8 mouse cellular contexts compared by ENCODE assay signal in genomic region chr2:10288142-10288831, GRCm38 (mm10).
A peak's percentile ranks its signal among the peaks of the same experiment; 100 is the strongest.
DNase-seq lines count a peak whose midpoint lies in the region; ATAC-seq lines count a peak whose summit lies in the region.

No protein-coding gene starts in this region.

- ATAC-seq in liver, embryonic 16.5 days (ENCODE audit: low read depth) = no peak
- ATAC-seq in neural tube, embryonic 15.5 days (ENCODE audit: low FRiP score) = 0 out of 2 replicates have a peak, but pooled peaks have one; percentile 52

- H3K4me2 ChIP-seq in liver, embryonic 16.5 days (ENCODE audit: low read depth, low read length) = peak overlapping the region; percentile 41; the same call in 1 of the 2 replicates
- peak overlapping the region; percentile 40 for H3K4me2 ChIP-seq in neural tube, embryonic 15.5 days

- 8% methylated on average over 12 of the region's 12 CpGs for WGBS in liver, embryonic 16.5 days (ENCODE audit: insufficient replicate concordance)
- 11% methylated on average over 12 of the region's 12 CpGs for WGBS in neural tube, embryonic 15.5 days

- no peak overlapping the region for H3K27ac ChIP-seq in liver, embryonic 16.5 days (ENCODE audit: low read length)
- H3K27ac ChIP-seq in neural tube, embryonic 15.5 days (replicated peaks) = no peak overlapping the region

- intact Hi-C loops in heart, postnatal 14 days (cut with DNase I) = loop anchor here (1.0 to 5.0 kb wide), 3 partner anchors 146 to 1611 kb away; no protein-coding TSS in a partner anchor

- H3K9ac ChIP-seq in liver, embryonic 16.5 days (ENCODE audit: low read depth, low read length) = no peak overlapping the region
- H3K9ac ChIP-seq in neural tube, embryonic 15.5 days (replicated peaks) = no peak overlapping the region

- peaks cover 2% of the 10 kb centered on the region for H3K4me1 ChIP-seq in liver, embryonic 16.5 days (ENCODE audit: control insufficient read depth, low read depth, low read length)
- 0 out of 2 replicates have a peak, but pooled peaks cover 5% of the 10 kb centered on the region for H3K4me1 ChIP-seq in neural tube, embryonic 15.5 days

- no peaks in the 10 kb centered on the region for H3K27me3 ChIP-seq in liver, embryonic 16.5 days (ENCODE audit: control insufficient read depth, insufficient read depth, low read depth, low read length)
- H3K27me3 ChIP-seq in neural tube, embryonic 15.5 days (replicated peaks) = peaks cover 42% of the 10 kb centered on the region

- no peaks in the 10 kb centered on the region for H3K9me3 ChIP-seq in liver, embryonic 16.5 days (replicated peaks; ENCODE audit: control insufficient read depth, low read length)
- H3K9me3 ChIP-seq in neural tube, embryonic 15.5 days (replicated peaks) = no peaks in the 10 kb centered on the region

- no peak overlapping the region for H3K4me3 ChIP-seq in liver, embryonic 16.5 days (ENCODE audit: low read depth, low read length)
- no peak overlapping the region for H3K4me3 ChIP-seq in neural tube, embryonic 15.5 days (replicated peaks)

- DNase-seq in CD4-positive, CD25-positive, alpha-beta regulatory T cell, adult 2 months (ENCODE audit: low read depth, low spot score) = peak; percentile 88
- peak; percentile 82 for DNase-seq in adrenal gland, postnatal 10 days
- DNase-seq in embryo, embryonic 9.5 days (ENCODE audit: extremely low spot score) = peak; percentile 81
- DNase-seq in heart, postnatal 14 days = peak; percentile 59 to 82
- DNase-seq in kidney, postnatal 36 days = peak; percentile 81 to 83
- peak; percentile 78 for DNase-seq in testis, postnatal 10 days (ENCODE audit: low spot score)

- H3K36me3 ChIP-seq in liver, embryonic 16.5 days (ENCODE audit: control insufficient read depth, insufficient read depth) = no peaks in the 10 kb centered on the region
- H3K36me3 ChIP-seq in neural tube, embryonic 15.5 days = no peaks in the 10 kb centered on the region
